Mouse (Mus musculus) lung, embryonic 15.5 days (tissue): ENCODE measurements around the gene AC170998.1. TPM values are rescaled to one million over a fixed set of nuclear protein-coding genes. Genes with fewer than 3 reads are reported as not detected.

Experiments used
- ATAC-seq: fragments of 200-750 bp; cut with Nextera tagmentation; 2 replicates; pipeline ENCODE4 v1.8.0; 2017; ENCODE audit warnings: moderate number of reproducible peaks, borderline replicate concordance; ENCODE audit not compliant: low FRiP score, low TSS enrichment; ENCODE audit errors: extremely low read depth
- H3K27ac ChIP-seq: fragments of 300-500 bp; sonication (generic); 2 replicates; pipeline ENCODE4 v1.5.1; 2015; ENCODE audit warnings: moderate library complexity, mild to moderate bottlenecking, inconsistent platforms
- H3K27me3 ChIP-seq: fragments of 300-500 bp; sonication (generic); 2 replicates; pipeline ENCODE4 v1.6.1; 2015; ENCODE audit warnings: inconsistent platforms
- H3K36me3 ChIP-seq: fragments of 300-500 bp; sonication (generic); 2 replicates; pipeline ENCODE4 v1.6.1; 2015; ENCODE audit warnings: inconsistent platforms
- H3K4me1 ChIP-seq: fragments of 300-500 bp; sonication (generic); 2 replicates; pipeline ENCODE4 v1.6.1; 2015; ENCODE audit warnings: inconsistent platforms
- H3K4me2 ChIP-seq: fragments of 300-500 bp; sonication (generic); 2 replicates; pipeline ENCODE4 v1.6.1; 2015; ENCODE audit warnings: inconsistent platforms, mild to moderate bottlenecking, moderate library complexity
- H3K4me3 ChIP-seq: fragments of 300-500 bp; sonication (generic); 2 replicates; pipeline ENCODE4 v1.5.1; 2015; ENCODE audit warnings: mild to moderate bottlenecking, inconsistent platforms
- H3K9ac ChIP-seq: fragments of 300-500 bp; sonication (generic); 2 replicates; pipeline ENCODE4 v1.6.1; 2015; ENCODE audit warnings: inconsistent platforms
- H3K9me3 ChIP-seq: fragments of 300-500 bp; sonication (generic); 2 replicates; pipeline ENCODE4 v1.6.1; 2016; ENCODE audit warnings: inconsistent platforms
- WGBS: fragments of 180-500 bp; shearing (Covaris S2); methylation state at CpG from one replicate; pipeline ENCODE4 v1.1.7; 2015; 5-methylcytosine and 5-hydroxymethylcytosine counted together
- polyA plus RNA-seq: library from polyadenylated mRNA; unstranded; fragments of >200 nt; fragmentation: Nextera tagmentation; extraction: Ambion mirVana; gene quantifications from 2 replicates; pipeline ENCODE4 v1.2.1, GENCODE M21; 2015

AC170998.1 gene
- 2.5 and 3.0 TPM in 2 replicates for polyA plus RNA-seq

GRCm38 (mm10) chr17:28725783-28726182, at the start of gene AC170998.1:
AC170998.1 (plus strand) TSS chr17:28726083.
- Histone ChIP-seq H3K4me1 (peaks cover 7% of the 10 kb centered on the region; the same call in 1 of the 2 replicates), H3K27me3 (no peaks in the 10 kb centered on the region), H3K9me3 (no peaks in the 10 kb centered on the region), H3K4me2 (no peak within 1 kb of the TSS), H3K4me3 (no peak within 1 kb of the TSS), H3K27ac (no peak within 1 kb of the TSS), H3K9ac (no peak within 1 kb of the TSS), H3K36me3 (peaks cover 65% of the 10 kb centered on the region)
- ATAC-seq: no peak
- whole genome bisulfite sequencing: 82% methylated on average over 4 of the region's 4 CpGs

- Histone ChIP-seq H3K27me3 (no peaks in the 10 kb centered on the region), H3K9ac (no peak overlapping the region), H3K4me1 (no peaks in the 10 kb centered on the region), H3K4me2 (no peak overlapping the region), H3K36me3 (no peaks in the 10 kb centered on the region), H3K27ac (no peak overlapping the region), H3K9me3 (no peaks in the 10 kb centered on the region), H3K4me3 (no peak overlapping the region)
- 81% methylated on average over 13 of the region's 13 CpGs for WGBS
- ATAC-seq: no peak
Measured at GRCm38 (mm10) chr17:28682311-28683084, 43.4 kb upstream of the AC170998.1 start.

- Histone ChIP-seq H3K4me1 (no peaks in the 10 kb centered on the region), H3K9me3 (no peaks in the 10 kb centered on the region), H3K27ac (no peak overlapping the region), H3K27me3 (no peaks in the 10 kb centered on the region), H3K36me3 (no peaks in the 10 kb centered on the region), H3K9ac (no peak overlapping the region), H3K4me3 (no peak overlapping the region), H3K4me2 (no peak overlapping the region)
- no peak for ATAC-seq
- WGBS: 74% methylated on average over 1 of the region's 1 CpGs
Measured at GRCm38 (mm10) chr17:28683601-28684000, 42.3 kb upstream of the AC170998.1 start.

- no peak overlapping the region for H3K4me3 ChIP-seq
- ATAC-seq: no peak
- no peak overlapping the region for H3K27ac ChIP-seq
- H3K9me3 ChIP-seq: no peaks in the 10 kb centered on the region
- no peak overlapping the region for H3K4me2 ChIP-seq
- H3K27me3 ChIP-seq: peaks cover 7% of the 10 kb centered on the region; the same call in 1 of the 2 replicates
- no peaks in the 10 kb centered on the region for H3K36me3 ChIP-seq
- H3K9ac ChIP-seq: no peak overlapping the region
- WGBS: 82% methylated on average over 19 of the region's 19 CpGs
- H3K4me1 ChIP-seq: peaks cover 7% of the 10 kb centered on the region
Measured at GRCm38 (mm10) chr17:28684631-28685030, 41.3 kb upstream of the AC170998.1 start.

GRCm38 (mm10) chr17:28687354-28687753, 38.5 kb upstream of the AC170998.1 start:
- no peak for ATAC-seq
- H3K9ac ChIP-seq: no peak overlapping the region
- no peak overlapping the region for H3K27ac ChIP-seq
- peaks cover 17% of the 10 kb centered on the region for H3K4me1 ChIP-seq
- H3K27me3 ChIP-seq: peaks cover 8% of the 10 kb centered on the region; the same call in 1 of the 2 replicates
- WGBS: 31% methylated on average over 4 of the region's 4 CpGs
- H3K4me3 ChIP-seq: no peak overlapping the region
- no peaks in the 10 kb centered on the region for H3K36me3 ChIP-seq
- no peaks in the 10 kb centered on the region for H3K9me3 ChIP-seq
- H3K4me2 ChIP-seq: no peak overlapping the region

- H3K9ac ChIP-seq: peak within 1 kb of the TSS; percentile 44
- peak within 1 kb of the TSS; percentile 70 for H3K4me2 ChIP-seq
- ATAC-seq: no peak
- 8% methylated on average over 40 of the region's 40 CpGs for WGBS
- peaks cover 33% of the 10 kb centered on the region for H3K4me1 ChIP-seq
- H3K9me3 ChIP-seq: no peaks in the 10 kb centered on the region
- 0 out of 2 replicates have a peak, but pooled peaks cover 4% of the 10 kb centered on the region for H3K36me3 ChIP-seq
- H3K27me3 ChIP-seq: peaks cover 8% of the 10 kb centered on the region; the same call in 1 of the 2 replicates
- peak within 1 kb of the TSS; percentile 96 for H3K27ac ChIP-seq
- H3K4me3 ChIP-seq: peak within 1 kb of the TSS; percentile 97
Measured at GRCm38 (mm10) chr17:28689586-28690283, 36.1 kb upstream of the AC170998.1 start, which contains the start of gene Slc26a8. Slc26a8 (minus strand) TSS chr17:28690233.

- 0 out of 2 replicates have a peak, but pooled peaks cover 4% of the 10 kb centered on the region for H3K36me3 ChIP-seq
- under 1% methylated on average over 80 of the region's 86 CpGs for WGBS
- H3K9me3 ChIP-seq: no peaks in the 10 kb centered on the region
- peaks cover 8% of the 10 kb centered on the region; the same call in 1 of the 2 replicates for H3K27me3 ChIP-seq
- H3K27ac ChIP-seq: peak within 1 kb of the TSS; percentile 96
- H3K4me2 ChIP-seq: peak within 1 kb of the TSS; percentile 70
- peaks cover 44% of the 10 kb centered on the region for H3K4me1 ChIP-seq
- peak within 1 kb of the TSS; percentile 97 for H3K4me3 ChIP-seq
- peak within 1 kb of the TSS; percentile 87 for H3K9ac ChIP-seq
- peak; percentile 96 for ATAC-seq
Measured at GRCm38 (mm10) chr17:28690776-28691686, 34.9 kb upstream of the AC170998.1 start, which contains the start of gene Mapk14. Mapk14 (plus strand) TSS chr17:28691329.

GRCm38 (mm10) chr17:28691687-28692340, 34.1 kb upstream of the AC170998.1 start:
- WGBS: under 1% methylated on average over 53 of the region's 53 CpGs
- H3K9me3 ChIP-seq: no peaks in the 10 kb centered on the region
- peaks cover 8% of the 10 kb centered on the region; the same call in 1 of the 2 replicates for H3K27me3 ChIP-seq
- H3K27ac ChIP-seq: peak overlapping the region; percentile 96
- H3K9ac ChIP-seq: peak overlapping the region; percentile 87
- peak; percentile 19 for ATAC-seq
- peaks cover 52% of the 10 kb centered on the region for H3K4me1 ChIP-seq
- 0 out of 2 replicates have a peak, but pooled peaks cover 4% of the 10 kb centered on the region for H3K36me3 ChIP-seq
- peak overlapping the region; percentile 66 for H3K4me2 ChIP-seq
- H3K4me3 ChIP-seq: peak overlapping the region; percentile 97

- Histone ChIP-seq H3K9ac (peak overlapping the region; percentile 87), H3K27me3 (peaks cover 8% of the 10 kb centered on the region; the same call in 1 of the 2 replicates), H3K4me1 (peaks cover 57% of the 10 kb centered on the region), H3K36me3 (0 out of 2 replicates have a peak, but pooled peaks cover 4% of the 10 kb centered on the region), H3K4me2 (peak overlapping the region; percentile 66), H3K27ac (peak overlapping the region; percentile 96), H3K4me3 (peak overlapping the region; percentile 97), H3K9me3 (no peaks in the 10 kb centered on the region)
- 0% methylated on average over 18 of the region's 18 CpGs for WGBS
- ATAC-seq: no peak
Measured at GRCm38 (mm10) chr17:28692341-28692710, 33.6 kb upstream of the AC170998.1 start.

GRCm38 (mm10) chr17:28693086-28693485, 32.8 kb upstream of the AC170998.1 start:
- Histone ChIP-seq H3K9me3 (no peaks in the 10 kb centered on the region), H3K27me3 (peaks cover 8% of the 10 kb centered on the region; the same call in 1 of the 2 replicates), H3K27ac (peak overlapping the region; percentile 96), H3K4me1 (peaks cover 64% of the 10 kb centered on the region), H3K9ac (peak overlapping the region; percentile 87), H3K4me2 (peak overlapping the region; percentile 66), H3K4me3 (peak overlapping the region; percentile 97), H3K36me3 (0 out of 2 replicates have a peak, but pooled peaks cover 4% of the 10 kb centered on the region)
- WGBS: 10% methylated on average over 3 of the region's 3 CpGs
- ATAC-seq: no peak
